Mouse (Mus musculus): ENCODE measurements around the gene Xxylt1.

GRCm38 (mm10) chr16:31093186-31093585, 12.0 kb upstream of the Xxylt1 start:
- no peak for TF ChIP-seq CTCF (IDR thresholded peaks at IDR 0.05)
- no peak for TF ChIP-seq POLR2A (IDR thresholded peaks at IDR 0.05; ENCODE audit: insufficient read depth, low read depth, low read length)

Measured in heart, adult 2 months (tissue).